Mouse (Mus musculus) ES-E14 (cell line): Measurements from ENCODE around the gene Arhgap10.

Experiments used
- HCFC1 ChIP-seq: IDR thresholded peaks from 2 replicates; pipeline ENCODE4 v1.6.1; 2012; ENCODE audit warnings: low read length, inconsistent platforms, borderline replicate concordance; ENCODE audit not compliant: insufficient read depth
- MAFK ChIP-seq: IDR thresholded peaks from 2 replicates; pipeline ENCODE4 v1.6.1; 2014; ENCODE audit warnings: mild to moderate bottlenecking, low read depth, low read length, inconsistent platforms; ENCODE audit not compliant: insufficient read depth
- ZNF384 ChIP-seq: IDR thresholded peaks from 2 replicates; pipeline ENCODE4 v1.6.1; 2012; ENCODE audit warnings: low read depth, low read length, inconsistent platforms

GRCm38 (mm10) chr8:77365990-77366389 is 151.8 kb downstream of the Arhgap10 start:
- TF ChIP-seq ZNF384 (no peak), MAFK (no peak), HCFC1 (no peak)
